Mouse (Mus musculus) embryonic stem cell, embryonic (primary cell): Measurements from ENCODE around the gene Chaf1a.

Experiments used
- CTCF ChIA-PET, 4 experiments: fragments of 300-600 bp in 2 of 4; fragments of 350-600 bp in 2 of 4; sonication (Branson Sonifier 250); formaldehyde crosslinking; loops; one replicate each; lab custom pipeline; 2022; ENCODE audit warnings: inconsistent platforms in 2 of 4; lab: Charles Lee
- POLR2A ChIA-PET, 4 experiments: fragments of 300-600 bp in 2 of 4; fragments of 350-600 bp in 2 of 4; sonication (Branson Sonifier 250); formaldehyde crosslinking; loops; one replicate each; lab custom pipeline; 2022; ENCODE audit warnings: antibody characterized with exemption in 4 of 4, inconsistent platforms in 1 of 4; lab: Charles Lee

The Chaf1a gene

DNA sequence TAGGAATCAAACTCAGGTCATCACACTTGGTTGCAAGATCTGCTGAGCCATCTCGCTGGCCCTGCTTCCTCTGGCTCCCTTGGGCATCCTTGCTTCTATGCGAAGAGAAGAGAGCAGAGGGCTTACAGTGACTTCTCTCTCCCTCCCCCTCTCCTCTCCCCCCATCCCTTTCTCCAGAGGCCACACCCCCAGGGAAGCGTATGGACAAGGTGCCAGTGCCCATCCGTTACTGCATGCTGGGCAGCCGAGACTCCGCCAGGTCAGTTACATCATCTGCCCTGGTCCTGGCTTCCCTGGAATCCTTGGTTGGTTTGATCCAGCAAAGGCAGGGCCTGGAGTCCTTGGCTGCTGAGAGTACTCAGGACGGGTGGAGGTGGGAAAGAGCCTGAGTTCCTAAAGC is 28.8 kb upstream of the Chaf1a start:
- POLR2A ChIA-PET: interaction anchor here in 3 of 4 experiments (0.6 to 5.3 kb wide), 14 partner anchors 21 to 1096 kb away, joined by 3 to 97 read pairs (median 16); partner anchors contain the start of genes Chaf1a (in 2 of the 3), Sh3gl1 (in 2 of the 3), Hdgfl2 (in 1 of the 3) and Kdm4b (in 1 of the 3)
- CTCF ChIA-PET: interaction anchor here (0.6 to 4.2 kb wide), 28 partner anchors 9 to 1337 kb away, joined by 3 to 43 read pairs (median 5); partner anchors contain the start of genes Sh3gl1 (in 3 of the 4), Chaf1a (in 1 of the 4), Ebi3 (in 1 of the 4) and Fsd1 (in 1 of the 4)

DNA sequence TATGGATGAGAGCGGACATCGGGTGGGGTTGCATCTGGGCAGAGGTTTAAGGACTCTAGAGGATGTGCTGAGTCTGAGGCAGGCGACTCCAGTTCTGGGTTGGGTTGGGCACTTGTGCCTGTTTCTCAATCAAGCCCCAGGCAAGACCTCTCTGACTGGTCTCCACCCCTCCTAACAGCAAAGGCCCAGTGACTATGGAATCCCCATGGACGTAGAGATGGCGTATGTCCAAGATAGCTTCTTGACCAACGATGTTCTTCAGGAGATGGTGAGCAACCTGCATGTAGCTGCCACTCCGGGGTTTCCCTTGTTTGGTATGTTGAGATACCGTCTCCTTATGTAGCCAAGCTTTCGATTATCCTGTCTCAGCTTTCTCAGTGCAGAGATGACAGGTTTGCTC is 24.9 kb upstream of the Chaf1a start:
- ChIA-PET POLR2A (interaction anchor here in 2 of 4 experiments (0.6 to 8.7 kb wide), 4 partner anchors 14 to 54 kb away, joined by 3 to 73 read pairs (median 47); partner anchors contain the start of gene Sh3gl1 (in 1 of the 2)), CTCF (interaction anchor here in 3 of 4 experiments (0.7 to 1.0 kb wide), 3 partner anchors 58 to 537 kb away, joined by 3 to 5 read pairs (median 3); no protein-coding TSS in a partner anchor)

- POLR2A ChIA-PET: interaction anchor here in 3 of 4 experiments (0.8 to 8.7 kb wide), 14 partner anchors 7 to 59 kb away, joined by 3 to 73 read pairs (median 12); partner anchors contain the start of genes Chaf1a (in 2 of the 3), Sh3gl1 (in 2 of the 3) and Ubxn6 (in 1 of the 3)
- CTCF ChIA-PET: interaction anchor here in 2 of 4 experiments (0.5 to 2.9 kb wide), 3 partner anchors 8 to 49 kb away, joined by 3 to 39 read pairs (median 16); partner anchors contain the start of gene Sh3gl1 (in 1 of the 2)
Observed at GRCm38 (mm10) chr17:56016382-56016781, 23.9 kb upstream of the Chaf1a start.

DNA sequence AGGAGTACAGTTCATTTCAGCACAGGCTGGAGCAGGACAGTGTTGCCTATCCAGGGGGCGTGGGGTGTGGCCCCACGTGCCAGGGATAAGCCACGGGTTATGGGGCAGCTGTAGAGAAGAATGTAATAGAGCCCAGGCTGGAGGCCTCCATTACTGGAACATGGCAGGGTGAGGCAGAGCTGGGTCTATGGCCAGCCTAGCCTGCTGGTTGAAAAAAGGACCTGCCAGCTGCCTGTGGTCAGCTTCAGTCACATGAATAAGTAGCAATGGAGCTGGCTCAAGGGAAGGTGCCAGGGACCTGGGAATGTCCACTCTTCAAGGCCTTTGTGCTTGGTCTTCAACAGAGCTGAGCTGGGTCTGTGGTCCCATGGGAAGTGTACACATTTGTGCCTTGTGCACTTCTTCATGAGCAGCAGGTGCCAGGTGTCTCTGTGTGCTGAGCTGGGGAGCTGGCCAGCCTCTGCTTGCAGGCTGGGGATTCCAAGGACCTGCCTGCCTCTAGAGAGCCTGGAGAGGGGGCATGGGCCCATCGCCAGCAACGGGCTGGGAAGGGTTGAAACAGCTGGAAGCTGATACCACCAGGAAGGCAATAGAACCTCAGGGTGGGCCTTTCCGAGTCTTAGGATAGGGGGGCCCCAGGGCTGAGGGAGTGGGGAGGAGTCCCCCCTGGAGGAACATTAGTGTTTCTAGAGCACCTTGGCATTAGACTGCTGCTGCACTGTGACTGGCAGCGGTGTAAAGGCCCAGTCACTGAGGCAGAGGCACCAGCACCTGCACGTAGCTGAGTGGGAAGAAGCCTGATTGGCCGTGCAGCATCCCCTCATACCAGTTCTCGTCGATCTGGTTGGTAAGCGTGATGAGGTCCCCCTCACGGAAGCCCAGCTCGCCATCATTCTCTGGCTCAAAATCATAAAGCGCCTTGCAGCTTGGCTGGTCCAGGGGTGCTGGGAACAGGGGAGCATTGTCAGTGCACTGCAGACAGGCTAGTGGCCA is 23.1 kb upstream of the Chaf1a start:
- ChIA-PET CTCF (interaction anchor here in 3 of 4 experiments (0.5 to 2.9 kb wide), 14 partner anchors 9 to 71 kb away, joined by 3 to 39 read pairs (median 5); partner anchors contain the start of genes Sh3gl1 (in 2 of the 3), Fsd1 (in 1 of the 3) and Yju2 (in 1 of the 3)), POLR2A (interaction anchor here (0.7 to 8.7 kb wide), 26 partner anchors 8 to 260 kb away, joined by 3 to 73 read pairs (median 5); partner anchors contain the start of genes Chaf1a (in 2 of the 4), Sh3gl1 (in 2 of the 4), Ebi3 (in 1 of the 4) and Hdgfl2 (in 1 of the 4))

DNA sequence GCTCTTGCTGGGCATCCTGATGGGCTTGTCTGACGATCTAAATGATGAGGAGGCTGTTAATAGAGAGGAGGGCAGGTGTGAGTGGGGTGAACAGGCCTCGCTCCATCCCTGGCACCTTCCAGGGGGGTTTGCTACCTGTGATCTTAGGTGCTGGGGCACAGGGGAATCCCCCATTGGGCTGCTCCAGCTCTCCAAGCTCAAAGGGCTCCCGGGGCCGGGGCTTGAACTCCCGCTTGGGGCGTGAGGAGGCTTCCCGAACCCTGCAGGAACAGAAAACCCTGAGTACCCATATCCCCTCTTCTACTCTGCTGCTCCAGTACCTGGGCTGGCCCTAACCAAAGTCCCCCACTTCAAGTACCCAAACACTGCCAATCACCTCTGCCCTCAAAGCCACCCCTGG is 22.4 kb upstream of the Chaf1a start:
- POLR2A ChIA-PET: interaction anchor here (0.7 to 8.7 kb wide), 46 partner anchors 9 to 308 kb away, joined by 3 to 73 read pairs (median 4); partner anchors contain the start of genes Chaf1a (in 3 of the 4), Sh3gl1 (in 3 of the 4), Ubxn6 (in 2 of the 4) and Yju2 (in 2 of the 4)
- CTCF ChIA-PET: interaction anchor here (0.5 to 2.9 kb wide), 31 partner anchors 8 to 877 kb away, joined by 3 to 39 read pairs (median 4); partner anchors contain the start of genes Sh3gl1 (in 3 of the 4), Hdgfl2 (in 2 of the 4), Chaf1a (in 1 of the 4) and Fsd1 (in 1 of the 4)

DNA sequence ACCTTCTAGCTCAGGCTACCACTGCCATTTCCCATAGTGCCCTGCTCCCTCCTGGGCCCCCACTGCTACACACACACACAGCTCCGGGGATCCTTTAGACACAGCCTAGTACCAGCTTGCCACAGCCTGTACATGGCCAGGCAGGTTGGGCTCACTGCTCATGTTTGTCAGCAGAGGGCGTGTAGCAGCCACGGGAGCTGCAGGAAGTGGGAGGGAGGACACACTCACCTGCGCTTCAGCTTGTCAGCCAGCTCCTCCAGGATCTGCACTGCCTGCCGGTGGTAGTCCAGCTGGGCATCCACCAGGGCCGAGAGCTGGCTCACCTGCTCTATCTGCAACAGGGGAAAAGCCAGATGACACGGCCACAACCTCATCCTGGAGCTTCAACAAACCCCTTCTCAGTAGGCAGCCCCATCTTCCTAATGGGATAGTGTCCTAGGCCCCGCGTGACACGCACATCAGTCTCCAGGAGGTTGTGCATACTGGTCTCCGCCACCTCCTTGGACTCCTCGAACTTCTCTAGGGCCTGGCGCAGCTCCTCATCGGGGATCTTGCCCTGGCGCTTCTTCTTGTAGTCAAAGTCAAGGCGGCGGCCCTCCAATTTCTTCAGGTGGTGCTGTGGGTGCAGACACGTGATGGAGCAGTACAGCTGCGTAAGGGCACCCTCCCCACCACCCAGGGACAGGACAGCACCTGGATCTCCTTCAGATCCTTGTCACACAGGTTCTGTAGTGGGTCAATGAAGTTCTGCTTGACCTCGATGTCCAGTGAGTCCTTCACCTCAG is 21.7 kb upstream of the Chaf1a start:
- POLR2A ChIA-PET: interaction anchor here (0.7 to 8.7 kb wide), 45 partner anchors 9 to 307 kb away, joined by 3 to 73 read pairs (median 4); partner anchors contain the start of genes Chaf1a (in 3 of the 4), Sh3gl1 (in 3 of the 4), Ubxn6 (in 2 of the 4) and Yju2 (in 2 of the 4)
- CTCF ChIA-PET: interaction anchor here (0.5 to 2.9 kb wide), 37 partner anchors 9 to 876 kb away, joined by 3 to 39 read pairs (median 4); partner anchors contain the start of genes Sh3gl1 (in 4 of the 4), Hdgfl2 (in 2 of the 4), Chaf1a (in 1 of the 4) and Ebi3 (in 1 of the 4)

- ChIA-PET POLR2A (interaction anchor here in 3 of 4 experiments (0.8 to 8.7 kb wide), 11 partner anchors 9 to 58 kb away, joined by 3 to 73 read pairs (median 4); partner anchors contain the start of genes Sh3gl1 (in 2 of the 3), Chaf1a (in 1 of the 3) and Hdgfl2 (in 1 of the 3)), CTCF (interaction anchor here in 2 of 4 experiments (0.5 to 2.0 kb wide), 3 partner anchors 10 to 19 kb away, joined by 3 to 5 read pairs (median 5); no protein-coding TSS in a partner anchor)
Observed at GRCm38 (mm10) chr17:56020400-56021084, 19.7 kb upstream of the Chaf1a start.

GRCm38 (mm10) chr17:56021161-56021910 is 18.9 kb upstream of the Chaf1a start:
- ChIA-PET POLR2A (interaction anchor here in 3 of 4 experiments (0.7 to 8.7 kb wide), 14 partner anchors 8 to 62 kb away, joined by 3 to 73 read pairs (median 4); partner anchors contain the start of genes Sh3gl1 (in 2 of the 3), Chaf1a (in 1 of the 3), Hdgfl2 (in 1 of the 3) and Yju2 (in 1 of the 3)), CTCF (interaction anchor here in 3 of 4 experiments (0.5 to 2.0 kb wide), 5 partner anchors 10 to 20 kb away, joined by 3 to 5 read pairs (median 5); partner anchors contain the start of gene Sh3gl1 (in 1 of the 3))

- ChIA-PET CTCF (interaction anchor here in 2 of 4 experiments (1.2 to 1.6 kb wide), 3 partner anchors 13 to 14 kb away, joined by 5 read pairs; partner anchors contain the start of gene Sh3gl1 (in 2 of the 2)), POLR2A (interaction anchor here in 2 of 4 experiments (1.5 to 8.7 kb wide), 6 partner anchors 9 to 63 kb away, joined by 4 to 73 read pairs (median 10); partner anchors contain the start of genes Hdgfl2 (in 1 of the 2), Sh3gl1 (in 1 of the 2) and Yju2 (in 1 of the 2))
Observed at GRCm38 (mm10) chr17:56022131-56022988, 17.9 kb upstream of the Chaf1a start.

- ChIA-PET CTCF (interaction anchor here in 2 of 4 experiments (1.4 to 1.6 kb wide), 2 partner anchors 13 to 47 kb away, joined by 3 to 5 read pairs; partner anchors contain the start of gene Sh3gl1 (in 1 of the 2)), POLR2A (interaction anchor here in 2 of 4 experiments (1.0 to 8.7 kb wide), 5 partner anchors 8 to 14 kb away, joined by 3 to 73 read pairs (median 14); partner anchors contain the start of gene Sh3gl1 (in 2 of the 2))
Observed at GRCm38 (mm10) chr17:56022989-56023290, 17.3 kb upstream of the Chaf1a start.

DNA sequence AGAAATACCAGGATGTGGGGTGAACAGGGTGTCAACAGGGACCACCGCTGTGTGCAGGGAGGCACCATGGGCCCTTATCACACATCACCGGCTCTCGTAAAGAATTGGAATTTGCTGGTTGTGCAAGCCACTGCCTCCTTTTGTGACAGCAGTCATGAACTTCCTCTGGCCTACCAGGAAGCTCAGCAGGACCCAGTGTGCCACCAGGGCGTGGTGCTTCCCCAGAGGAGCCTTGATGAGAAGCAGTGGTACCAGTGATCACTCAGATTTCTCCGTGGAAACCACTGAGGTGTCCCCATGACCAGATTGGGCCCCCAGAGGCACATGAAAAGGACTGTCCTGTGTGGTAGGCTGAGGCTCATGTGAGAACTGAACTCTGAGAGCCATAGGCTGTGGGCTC is 16.9 kb upstream of the Chaf1a start:
- CTCF ChIA-PET: interaction anchor here in 2 of 4 experiments (1.4 to 1.6 kb wide), 2 partner anchors 13 to 47 kb away, joined by 3 to 5 read pairs; partner anchors contain the start of gene Sh3gl1 (in 1 of the 2)
- POLR2A ChIA-PET: interaction anchor here in 2 of 4 experiments (0.9 to 8.7 kb wide), 8 partner anchors 8 to 18 kb away, joined by 3 to 73 read pairs (median 4); partner anchors contain the start of genes Sh3gl1 (in 2 of the 2) and Chaf1a (in 1 of the 2)

- ChIA-PET CTCF (interaction anchor here in 3 of 4 experiments (1.0 to 1.4 kb wide), 3 partner anchors 14 to 48 kb away, joined by 3 to 6 read pairs (median 3); no protein-coding TSS in a partner anchor), POLR2A (interaction anchor here in 3 of 4 experiments (0.6 to 4.0 kb wide), 7 partner anchors 9 to 371 kb away, joined by 3 to 14 read pairs (median 4); partner anchors contain the start of genes Chaf1a (in 1 of the 3) and Sh3gl1 (in 1 of the 3))
Observed at GRCm38 (mm10) chr17:56024476-56024875, 15.8 kb upstream of the Chaf1a start.

DNA sequence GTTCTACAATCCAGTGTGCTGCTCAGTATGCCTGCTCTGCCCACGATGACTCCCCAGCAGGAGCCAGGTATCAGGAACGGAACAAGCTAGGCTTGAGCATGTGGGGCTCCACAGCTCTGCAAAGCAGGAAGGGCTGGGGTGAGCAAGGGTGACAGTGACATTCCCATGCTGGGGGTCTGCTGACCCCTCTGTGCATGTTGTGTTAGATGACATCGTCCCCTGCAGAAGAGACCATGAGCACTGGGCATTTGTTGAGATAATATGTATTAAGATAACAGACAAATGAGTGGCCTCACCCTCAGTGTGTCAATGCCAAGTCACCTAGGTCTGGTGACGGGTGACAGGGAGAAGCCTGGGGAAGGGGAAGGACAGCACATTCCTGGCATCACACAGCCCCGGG is 15.3 kb upstream of the Chaf1a start:
- POLR2A ChIA-PET: interaction anchor here in 3 of 4 experiments (0.6 to 4.0 kb wide), 4 partner anchors 8 to 371 kb away, joined by 4 to 14 read pairs (median 5); partner anchors contain the start of gene Sh3gl1 (in 1 of the 3)
- CTCF ChIA-PET: interaction anchor here in 2 of 4 experiments (1.0 to 1.1 kb wide), 2 partner anchors 14 to 40 kb away, joined by 3 to 6 read pairs; no protein-coding TSS in a partner anchor
